Mouse (Mus musculus) embryo, embryonic 11 days (tissue): ENCODE data around the gene Plod3.
"Not testable (repeated sequence)": the region's sequence is repeated elsewhere in the genome, so short reads cannot be mapped to it uniquely, and the experiment has no call there.

Experiments
- DNase-seq: peaks from one replicate; pipeline ENCODE4 v3.0.0-alpha.2; 2015

The Plod3 gene

DNA sequence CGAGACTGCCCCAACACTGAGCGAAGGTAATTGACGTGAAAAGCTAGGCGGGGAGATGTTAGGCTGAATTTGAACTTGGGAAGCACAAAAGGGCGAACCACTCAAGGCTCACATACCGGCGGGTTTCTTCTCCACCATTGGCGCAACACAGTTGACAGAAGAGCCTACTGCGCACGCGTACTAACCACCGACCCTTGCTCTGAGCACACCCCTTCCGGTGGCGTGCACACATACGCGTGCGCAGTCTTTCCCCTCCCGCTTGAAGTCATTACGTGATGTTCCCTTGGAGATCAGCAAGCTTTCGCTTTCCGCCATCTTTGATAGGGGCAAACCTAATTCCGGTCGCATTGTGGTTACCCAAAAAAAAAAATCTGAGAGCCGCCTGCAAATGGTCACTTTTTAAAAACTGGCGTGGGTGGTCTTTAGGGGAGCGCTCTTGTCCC, at the start of gene Plod3:
TSS of gene Plod3 (plus strand) at position 325 of the 443 bp plus-strand sequence.
- DNase-seq, result peak; percentile 100

DNA sequence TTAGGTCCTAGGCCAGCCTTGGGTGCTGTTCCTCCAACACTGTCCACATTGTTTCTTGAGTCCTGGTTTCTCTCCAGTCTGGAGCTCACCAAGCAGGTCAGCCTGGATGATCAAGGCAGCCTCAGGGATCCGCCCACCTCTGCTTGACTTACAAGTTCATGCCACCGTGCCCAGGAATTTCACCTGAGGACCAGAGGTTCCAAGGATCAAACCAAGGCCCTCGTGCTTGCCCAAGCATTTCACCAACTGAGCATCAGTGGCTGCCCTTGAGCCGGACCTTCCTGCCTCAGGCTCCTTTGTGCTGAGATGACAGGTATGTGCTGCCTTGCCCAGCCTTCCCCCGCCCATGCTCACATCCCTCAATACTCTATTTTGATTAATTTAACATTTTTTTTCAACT, 49.2 kb upstream of the Plod3 start:
- no peak for DNase-seq

DNA sequence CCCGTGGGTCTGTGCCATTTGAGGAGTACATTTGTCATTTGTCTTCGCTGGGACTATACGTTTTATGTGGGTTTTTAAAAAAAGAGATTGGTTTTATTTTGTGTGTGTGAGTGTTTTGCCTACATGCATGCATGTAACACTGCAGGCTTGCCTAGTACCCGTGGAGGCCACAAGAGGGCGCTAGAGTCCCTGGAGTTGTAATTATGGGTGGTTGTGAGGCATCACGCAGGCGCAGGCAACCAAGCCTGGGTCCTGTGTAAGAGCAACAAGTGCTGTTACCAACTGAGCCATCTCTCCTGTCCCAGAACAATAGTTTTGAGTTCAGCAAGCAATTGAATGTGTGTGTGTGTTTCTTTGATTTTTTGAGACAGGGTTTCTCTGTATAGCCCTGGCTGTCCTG, 47.5 kb upstream of the Plod3 start:
- DNase-seq, result no peak

DNA sequence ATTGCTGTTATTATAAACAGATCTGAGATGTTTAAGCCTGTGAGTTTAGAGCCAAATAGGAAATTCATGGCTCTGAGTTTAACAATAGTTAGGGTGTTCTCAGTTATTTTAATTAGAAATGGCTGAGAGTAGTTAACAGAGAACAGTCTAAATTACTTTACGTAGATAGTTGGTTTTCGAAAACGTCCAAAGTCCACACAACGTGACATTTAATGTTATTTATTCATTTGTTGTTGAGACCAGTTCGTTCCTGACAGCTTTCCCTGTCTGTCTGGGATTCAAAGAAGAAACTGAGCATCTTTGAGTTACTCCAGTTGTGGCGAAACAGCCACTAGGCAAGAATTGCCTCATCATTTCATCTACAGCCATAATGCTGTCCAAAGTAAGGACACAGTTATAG, 46.8 kb upstream of the Plod3 start:
- DNase-seq, result not testable (repeated sequence)

DNA sequence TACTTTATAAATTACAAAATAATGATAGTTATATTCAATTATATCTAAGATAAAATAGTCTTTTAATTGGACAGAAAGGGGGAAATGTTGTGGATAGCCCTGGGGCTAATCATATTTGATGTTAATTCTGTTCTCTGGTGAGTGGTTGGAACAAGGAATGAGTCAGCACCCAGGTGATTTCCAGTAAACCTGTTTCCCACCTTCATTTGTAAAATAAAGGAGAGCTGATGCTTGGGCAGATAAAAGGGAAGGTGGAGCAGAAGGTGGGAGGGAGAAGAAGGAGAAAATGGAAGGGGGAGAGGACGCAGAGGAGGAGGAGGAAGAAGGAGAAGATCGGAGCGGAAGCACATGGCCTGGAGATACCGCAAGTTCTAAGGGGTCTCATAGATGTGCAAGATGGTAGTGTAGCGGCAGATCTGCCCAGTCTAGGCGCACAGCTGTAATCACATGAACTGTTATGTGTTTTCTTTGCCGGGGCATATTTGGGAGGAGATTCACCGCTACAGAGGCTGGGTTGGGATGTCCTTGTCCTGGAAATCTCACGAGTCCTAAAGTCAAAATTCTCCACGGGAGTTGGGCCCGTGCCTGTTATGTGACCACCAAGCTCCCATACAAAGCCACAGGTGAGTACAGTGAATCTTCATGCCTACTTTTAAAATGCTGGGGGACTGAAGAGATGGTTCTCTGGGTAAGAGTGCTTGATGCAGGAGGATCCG, 45.8 kb upstream of the Plod3 start:
- no peak for DNase-seq

DNA sequence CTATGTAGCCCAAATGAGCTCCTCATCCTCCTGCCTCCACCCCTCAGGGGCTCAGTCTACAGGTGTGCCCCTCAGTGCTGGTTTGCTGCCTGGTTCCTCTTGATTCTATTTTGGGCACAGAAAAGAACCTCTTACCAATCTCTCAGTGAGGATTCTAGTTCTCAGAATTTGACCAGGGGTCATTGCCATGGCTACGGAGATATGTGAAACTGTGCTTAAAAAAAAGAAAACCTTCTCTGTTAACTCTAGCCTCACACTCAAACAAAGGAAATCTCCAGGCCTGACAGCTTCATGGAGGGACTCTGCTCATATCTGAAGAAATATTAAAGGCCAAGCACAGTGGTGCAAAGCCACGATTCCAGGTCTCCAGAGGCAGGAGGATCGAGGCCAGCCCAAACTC, 44.0 kb upstream of the Plod3 start:
- peak; percentile 26 for DNase-seq

DNA sequence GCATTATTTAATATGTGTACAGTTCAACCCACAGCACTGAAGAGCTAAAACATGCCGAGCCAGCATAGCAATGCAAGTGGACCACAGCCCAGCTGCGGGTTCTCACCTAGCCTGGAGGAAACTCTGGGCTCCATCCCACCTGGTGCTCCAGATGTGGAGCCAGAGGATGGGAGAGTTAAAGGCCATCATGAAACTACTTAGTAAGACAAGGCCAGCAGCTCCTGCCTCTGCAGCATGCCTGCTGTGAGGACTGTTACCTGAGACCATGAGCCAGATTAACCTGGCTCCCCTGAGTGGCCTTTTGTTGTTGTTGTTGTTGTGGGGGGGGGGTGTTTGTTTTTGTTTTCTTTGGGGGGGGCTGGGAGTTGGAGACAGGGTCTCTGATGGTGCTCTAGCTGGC, 43.4 kb upstream of the Plod3 start:
- no peak for DNase-seq

DNA sequence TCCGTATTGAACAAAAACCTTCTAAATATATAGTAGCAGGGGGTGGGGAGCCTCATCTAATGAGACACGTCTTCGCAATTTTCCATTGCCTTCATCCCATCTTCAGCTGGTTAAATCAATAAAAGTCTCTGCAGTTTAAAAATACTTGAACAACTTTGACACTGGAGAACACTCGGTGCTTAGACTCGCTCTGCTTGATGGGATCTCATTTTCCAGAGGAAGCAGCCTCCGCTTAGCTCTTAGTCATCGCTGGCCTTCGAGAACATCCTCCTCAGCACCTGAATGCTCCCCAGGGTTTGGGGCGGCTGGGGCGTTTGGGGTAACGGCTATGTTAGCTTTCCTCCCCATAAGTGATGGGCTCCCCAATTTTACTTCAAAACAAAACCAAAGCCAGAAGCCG, 41.7 kb upstream of the Plod3 start:
- DNase-seq, result no peak

DNA sequence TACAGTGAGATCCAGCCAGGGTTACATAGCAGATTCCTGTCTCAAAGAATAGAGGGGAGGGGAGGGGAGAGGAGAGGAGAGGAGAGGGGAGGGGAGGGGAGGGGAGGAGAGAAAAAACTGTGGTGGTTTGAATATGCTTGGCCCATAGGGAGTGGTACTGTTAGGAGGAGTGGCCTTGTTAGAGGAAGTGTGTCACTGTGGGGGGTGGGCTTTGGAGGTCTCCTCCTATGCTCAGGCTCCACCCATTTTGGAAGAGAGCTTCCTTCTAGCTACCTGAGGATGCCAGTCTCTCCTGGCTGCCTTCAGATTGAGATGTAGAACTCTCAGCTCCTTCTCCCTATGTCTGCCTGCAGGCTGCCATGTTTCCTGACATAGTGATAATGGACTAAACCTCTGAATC, 38.9 kb upstream of the Plod3 start:
- no peak for DNase-seq

DNA sequence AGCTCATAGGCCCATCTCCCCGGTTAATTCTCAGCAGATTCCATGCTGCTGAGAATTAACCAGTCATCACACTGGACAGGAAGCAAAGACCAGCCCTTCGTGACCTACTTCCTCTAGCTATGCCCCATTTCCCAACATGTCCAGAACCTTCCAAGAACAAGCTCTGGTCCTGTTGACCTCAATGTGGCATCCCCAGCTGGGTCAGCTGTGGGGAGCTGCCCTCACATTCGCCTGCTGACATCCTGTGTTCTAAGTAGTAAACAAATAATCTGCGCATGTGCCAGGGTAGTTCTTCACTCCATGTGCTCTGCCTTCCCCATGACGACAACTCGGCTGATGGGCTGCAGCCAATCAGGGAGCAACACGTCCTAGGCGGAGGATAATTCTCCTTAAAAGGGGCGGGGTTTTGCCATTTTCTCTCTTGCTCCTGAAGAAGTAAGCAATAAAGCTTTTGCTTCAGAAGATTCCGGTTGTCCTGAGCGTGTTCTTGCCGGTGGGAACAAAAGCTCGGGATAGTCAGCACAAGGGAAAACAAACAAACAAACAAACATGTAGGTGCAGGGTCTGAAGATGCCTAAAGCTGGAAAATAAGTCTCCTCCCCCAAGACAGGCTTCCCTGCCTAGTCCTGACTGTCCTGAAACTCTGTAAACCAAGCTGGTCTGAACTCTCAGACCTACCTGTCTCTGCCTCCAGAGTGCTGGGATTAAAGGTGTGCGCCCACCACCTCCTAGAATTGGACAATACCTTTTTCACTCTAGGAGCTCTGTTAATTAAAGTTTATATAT, 37.1 kb upstream of the Plod3 start:
- not testable (repeated sequence) for DNase-seq

DNA sequence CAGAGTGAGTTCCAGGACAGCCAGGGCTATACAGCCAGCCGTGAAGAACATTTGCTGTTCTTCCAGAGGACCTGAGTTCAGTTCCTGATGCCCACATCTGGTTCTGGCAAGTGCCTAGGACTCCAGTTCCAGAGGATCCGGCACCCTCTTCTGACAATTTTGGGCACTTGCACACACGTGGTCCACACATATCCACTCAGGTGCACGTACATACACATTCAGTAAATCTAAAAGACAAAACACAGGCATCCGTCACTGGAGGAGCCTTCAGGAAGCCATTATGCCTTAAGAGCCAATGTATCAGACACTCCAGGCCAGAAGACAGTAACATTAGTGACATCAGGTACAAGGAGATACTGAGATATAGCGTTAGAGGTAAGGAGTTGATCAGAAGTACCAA, 36.3 kb upstream of the Plod3 start:
- no peak for DNase-seq

DNA sequence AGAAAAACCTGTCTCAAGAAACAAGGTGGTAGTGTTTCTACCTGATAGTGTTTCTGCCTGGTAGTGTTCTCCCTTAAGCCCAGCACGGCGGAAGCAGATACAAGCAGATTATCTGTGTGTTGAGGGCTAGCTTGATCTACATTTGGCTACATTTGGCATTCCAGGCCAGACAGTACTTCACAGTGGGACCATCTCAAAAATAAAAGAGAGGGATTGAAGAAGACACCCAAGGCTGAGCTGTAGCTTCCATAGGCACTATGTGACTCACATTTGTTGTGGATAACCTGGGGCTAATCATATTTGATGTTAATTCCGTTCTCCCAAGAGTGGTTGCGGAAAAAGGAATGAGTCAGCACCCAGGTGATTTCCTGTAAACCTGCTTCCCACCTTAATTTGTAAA, 34.7 kb upstream of the Plod3 start:
- DNase-seq, result no peak

DNA sequence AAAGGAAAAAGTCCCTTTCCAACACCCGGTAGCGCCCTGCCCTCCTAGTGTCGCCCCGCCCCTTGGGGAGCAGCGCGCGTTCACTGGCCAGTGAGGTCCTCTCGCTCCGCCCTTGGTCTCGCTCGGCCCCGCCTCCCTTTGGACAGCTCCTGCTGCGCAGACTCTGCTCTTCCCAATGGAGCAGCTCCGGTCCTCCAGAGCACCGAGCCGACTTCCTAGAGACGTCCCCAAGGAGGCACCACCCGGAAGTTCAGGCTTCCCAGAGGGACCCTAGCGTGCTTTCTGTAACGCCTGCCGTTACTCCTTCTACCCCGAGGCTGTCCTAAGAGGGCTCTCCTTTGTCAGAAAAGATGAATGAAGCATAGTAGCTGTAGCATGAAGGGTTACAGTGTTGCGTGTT, 33.8 kb upstream of the Plod3 start, which contains the start of gene Fis1:
TSS of gene Fis1 (plus strand) at position 261 of the 400 bp plus-strand sequence.
- DNase-seq, result peak; percentile 100

DNA sequence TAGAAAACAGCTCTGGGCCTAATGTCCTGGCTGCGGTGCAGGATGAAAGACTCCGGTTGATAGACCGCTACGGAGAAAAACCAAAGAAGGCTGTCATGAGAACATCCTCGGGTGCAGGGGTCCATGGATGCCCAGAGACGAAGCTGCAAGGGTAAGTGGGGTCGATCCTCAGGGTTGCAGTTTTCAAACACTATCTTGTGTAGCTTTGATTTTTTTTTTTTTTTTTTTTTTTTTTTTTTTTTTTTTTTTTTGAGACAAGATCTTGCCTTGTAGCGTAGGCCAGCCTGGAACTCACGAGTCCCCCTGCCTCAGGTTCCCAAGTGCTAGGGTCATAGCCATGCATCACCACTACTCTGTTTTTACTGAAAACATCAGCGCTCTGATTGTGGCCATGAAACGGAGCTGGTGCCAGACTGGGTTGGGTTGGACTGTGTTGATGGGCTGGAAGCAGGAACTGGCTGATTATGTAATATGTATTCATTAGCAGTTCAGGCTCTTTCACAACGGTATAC, 33.3 kb upstream of the Plod3 start:
- DNase-seq, result peak; percentile 17

DNA sequence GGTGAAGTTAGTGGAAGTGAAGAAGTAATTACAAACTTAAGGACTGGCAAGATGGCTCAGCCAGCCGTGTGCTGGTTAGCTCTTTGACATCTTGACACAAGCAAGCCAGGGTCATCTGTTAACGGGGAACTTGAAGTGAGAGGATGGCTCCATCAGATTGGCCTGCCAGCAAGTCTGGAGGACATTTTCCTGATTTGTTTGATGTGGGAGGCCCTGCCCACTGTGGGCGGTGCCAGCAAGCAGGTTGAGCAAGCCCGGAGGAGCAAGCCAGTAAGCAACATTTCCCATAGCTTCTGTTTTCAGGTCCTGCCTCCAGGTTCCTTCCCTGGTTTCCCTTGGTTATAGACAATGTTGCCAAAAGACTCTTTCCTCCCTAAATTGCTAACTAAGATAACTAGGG, 31.2 kb upstream of the Plod3 start:
- DNase-seq, result no peak

DNA sequence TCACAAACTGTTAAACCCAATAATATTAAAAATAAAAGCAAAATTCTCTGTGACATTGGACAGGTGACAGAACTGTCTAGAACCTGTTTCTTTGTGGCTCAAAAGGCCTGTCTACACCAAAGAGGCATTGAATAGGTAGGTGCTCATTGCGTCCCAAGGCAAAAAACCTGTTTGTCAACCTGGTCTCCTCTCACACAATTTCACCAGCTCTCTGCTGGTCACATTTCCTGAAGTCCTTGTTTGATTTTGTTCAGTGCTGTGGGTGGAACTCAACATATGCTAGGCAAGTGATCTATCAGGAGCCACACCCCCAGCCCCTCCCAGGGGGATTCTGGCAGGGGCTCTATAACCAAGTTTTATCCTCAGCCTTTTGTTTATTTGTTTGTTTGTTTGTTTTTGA, 29.6 kb upstream of the Plod3 start:
- no peak for DNase-seq

DNA sequence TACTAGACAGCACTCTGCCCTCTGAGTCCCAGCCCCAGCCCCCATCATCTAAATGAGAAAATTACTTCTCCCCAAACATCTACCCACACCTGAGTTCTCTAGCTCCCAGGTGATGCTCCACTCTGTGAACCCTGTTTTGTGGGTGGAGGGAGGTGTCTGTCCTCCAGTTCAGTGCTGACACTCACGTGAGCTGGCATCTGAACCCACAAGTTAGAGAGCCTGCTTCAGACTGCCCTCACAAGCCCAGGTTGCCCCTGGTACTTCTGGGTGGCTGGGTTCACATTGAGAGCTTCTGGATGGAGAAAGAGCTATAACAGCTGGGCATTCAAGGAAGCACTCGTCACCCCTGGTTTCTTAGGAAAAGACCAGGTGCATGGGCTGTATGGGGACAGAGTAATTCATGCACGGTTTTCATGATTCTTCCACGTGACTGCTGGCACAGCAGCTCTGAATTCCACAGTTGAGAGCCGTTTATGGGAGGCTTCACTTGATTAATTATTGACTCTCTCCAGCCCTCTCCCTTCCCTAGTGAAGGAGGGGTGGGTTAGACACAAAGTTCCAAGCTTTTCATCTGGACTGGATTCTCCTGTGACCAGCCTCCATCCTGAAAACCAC, 27.7 kb upstream of the Plod3 start:
- no peak for DNase-seq

DNA sequence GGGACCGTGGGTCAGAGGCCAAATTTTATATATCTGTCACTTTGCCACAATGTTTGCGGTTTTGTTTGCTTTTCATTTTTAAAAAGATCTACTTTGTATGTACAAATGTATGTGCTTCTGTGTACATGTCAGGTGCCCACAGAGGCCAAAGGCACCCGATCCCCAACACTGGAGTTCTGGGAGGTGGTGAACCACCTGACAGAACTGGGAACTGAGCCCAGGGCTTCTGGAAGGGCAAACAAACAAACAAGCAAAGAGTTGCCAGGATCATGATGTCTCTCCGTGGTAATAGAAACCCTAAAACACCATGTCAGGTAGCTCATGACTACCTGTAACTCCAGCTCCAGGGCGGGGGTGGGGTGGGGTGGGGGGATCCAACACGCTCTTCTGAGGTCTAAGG, 26.8 kb upstream of the Plod3 start:
- no peak for DNase-seq

DNA sequence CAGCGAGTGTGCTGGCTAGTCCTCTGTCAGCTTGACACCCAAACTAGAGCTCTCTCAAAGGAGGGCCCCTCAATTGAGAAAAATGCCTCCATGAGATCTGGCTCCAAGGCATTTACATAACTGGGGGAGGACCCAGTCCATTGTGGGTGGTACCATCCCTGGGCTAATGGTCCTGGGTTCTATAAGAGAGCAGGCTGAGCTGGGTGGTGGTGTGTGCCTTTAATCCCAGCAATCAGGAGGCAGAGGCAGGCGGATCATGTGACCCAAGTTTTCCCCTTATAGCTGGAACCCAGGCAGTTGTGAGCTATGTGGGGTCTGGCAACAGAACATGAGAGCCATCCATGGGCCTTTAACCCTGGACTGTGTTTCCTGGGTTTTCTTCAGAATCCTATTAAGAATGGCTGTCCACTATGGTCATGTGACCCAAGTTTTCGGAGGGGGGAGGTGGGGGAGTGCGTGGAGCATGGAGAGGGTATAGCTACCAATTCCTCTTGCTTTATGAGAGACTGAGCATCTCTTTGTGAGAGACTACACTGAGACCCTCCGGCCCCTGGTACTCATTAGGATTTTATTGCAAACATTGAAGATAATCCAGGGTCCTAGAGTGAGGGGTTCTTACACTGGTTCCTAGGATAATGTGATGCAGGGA, 25.4 kb upstream of the Plod3 start:
- no peak for DNase-seq

DNA sequence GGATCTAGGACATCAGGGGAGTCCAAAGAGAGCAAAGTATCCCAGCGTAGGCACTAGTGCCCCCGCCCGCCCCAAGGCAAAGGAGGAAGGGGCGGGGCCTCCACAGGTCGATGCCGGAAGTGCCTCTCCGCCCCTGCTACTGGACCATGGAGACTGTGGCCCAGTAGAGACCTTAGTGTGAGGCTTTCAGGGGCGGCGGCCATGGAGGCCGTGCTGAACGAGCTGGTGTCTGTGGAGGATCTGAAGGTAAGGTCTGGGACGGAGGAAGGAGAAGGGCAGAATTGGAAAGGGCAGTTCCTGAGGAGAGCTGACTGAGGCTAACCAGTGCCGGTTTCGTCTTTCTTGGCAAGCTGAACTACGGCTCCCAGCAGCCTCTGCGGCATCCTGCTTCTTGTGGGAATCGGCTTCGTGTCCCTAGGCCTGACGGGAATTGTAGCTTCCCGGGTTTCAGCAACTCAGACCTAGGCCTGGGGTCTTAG, 24.8 kb upstream of the Plod3 start:
- peak; percentile 94 for DNase-seq

DNA sequence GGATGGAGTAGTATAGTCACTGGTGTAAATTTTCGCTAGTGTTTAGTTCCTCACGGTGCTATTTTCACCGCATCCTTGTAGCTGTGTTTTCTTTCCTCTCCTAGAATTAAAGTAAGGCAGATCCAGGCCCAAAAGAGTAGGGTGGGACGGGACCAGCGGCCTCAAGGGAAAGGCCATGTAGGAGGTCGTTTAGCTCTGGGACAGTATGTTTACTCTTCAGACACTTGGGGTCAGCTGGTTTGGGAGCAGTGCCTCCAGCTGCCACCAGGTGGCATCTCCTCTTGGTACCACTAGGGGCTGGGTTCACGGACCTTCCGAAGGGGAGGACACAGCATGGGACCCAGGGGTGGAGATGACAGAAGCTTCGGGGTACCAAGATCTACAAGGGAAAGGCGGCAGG, 24.3 kb upstream of the Plod3 start:
- peak; percentile 88 for DNase-seq

DNA sequence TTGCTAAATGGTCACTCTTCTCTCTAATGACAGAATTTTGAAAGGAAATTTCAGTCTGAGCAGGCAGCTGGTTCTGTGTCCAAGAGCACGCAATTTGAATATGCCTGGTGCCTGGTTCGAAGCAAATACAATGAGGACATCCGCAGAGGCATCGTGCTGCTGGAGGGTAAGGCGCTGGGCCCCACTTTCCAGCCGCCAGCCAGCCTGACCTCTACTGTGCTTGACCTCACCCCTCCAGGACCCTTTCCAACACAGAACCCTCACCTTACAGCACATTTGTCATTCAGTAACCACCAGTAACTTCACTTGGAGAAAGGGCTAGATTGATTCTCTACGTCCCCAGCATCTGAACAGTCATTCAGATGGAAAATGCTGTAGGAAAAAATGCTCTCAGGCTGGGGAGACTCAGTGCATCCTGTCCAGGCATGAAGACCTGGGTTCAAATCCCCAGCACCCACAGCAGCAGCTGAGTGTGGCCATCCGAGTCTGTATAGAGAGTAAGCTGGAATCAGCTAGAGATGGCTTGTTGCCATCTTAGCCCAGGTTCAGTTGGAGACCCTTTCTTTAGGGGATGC, 23.8 kb upstream of the Plod3 start:
- DNase-seq, result no peak

DNA sequence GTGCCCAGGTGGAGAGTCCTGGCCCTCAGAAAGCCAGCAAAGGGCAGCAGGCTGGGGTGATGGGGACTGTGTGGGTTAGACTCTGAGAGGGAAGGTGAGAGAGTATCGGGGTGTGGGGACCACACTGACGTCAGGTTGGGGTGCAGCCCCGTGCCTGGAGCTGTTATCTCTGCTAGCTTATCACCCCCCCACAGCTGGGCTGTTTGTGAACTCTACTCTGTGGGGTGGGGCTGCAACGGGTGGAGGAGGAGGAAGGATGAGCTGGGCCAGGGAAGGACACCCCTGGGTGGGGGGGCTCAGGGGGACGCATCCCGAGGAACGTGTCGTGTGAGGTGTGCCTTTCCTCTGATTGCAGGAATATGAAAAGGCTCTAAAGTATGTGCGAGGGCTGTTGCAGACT, 21.6 kb upstream of the Plod3 start:
- no peak for DNase-seq
